In genomic region chr11:106742388-106742841, GRCm38 (mm10) we compare ENCODE assay signal across 12 mouse cellular contexts. TPM values are rescaled to one million over a fixed set of nuclear protein-coding genes. Genes with fewer than 3 reads are reported as not detected.
DNase-seq lines count a peak whose midpoint lies in the region; ATAC-seq lines count a peak whose summit lies in the region.
"Had no signal": no experiment of that assay in that cellular context is flagged by ENCODE, and none has a peak within 500 bp of the region (broad histone marks: within the 10 kb centered on the region; RNA-seq: fewer than 3 reads in every experiment).

No protein-coding gene starts in this region.

- no peak overlapping the region for H3K4me3 ChIP-seq in forebrain, embryonic 14.5 days (ENCODE audit: low read depth, low read length)
- H3K4me3 ChIP-seq in forebrain, embryonic 13.5 days = no peak overlapping the region
- no peak overlapping the region for H3K4me3 ChIP-seq in midbrain, embryonic 11.5 days (ENCODE audit: low read depth, low read length)
- no peak overlapping the region for H3K4me3 ChIP-seq in midbrain, embryonic 13.5 days (replicated peaks)
- H3K4me3 ChIP-seq: forebrain, embryonic 15.5 days had no signal

- 51% methylated on average over 6 of the region's 6 CpGs for WGBS in forebrain, embryonic 14.5 days
- 53% methylated on average over 6 of the region's 6 CpGs for WGBS in forebrain, embryonic 13.5 days
- WGBS in midbrain, embryonic 11.5 days = 48% methylated on average over 5 of the region's 6 CpGs
- 55% methylated on average over 6 of the region's 6 CpGs for WGBS in midbrain, embryonic 13.5 days

- no peak overlapping the region for H3K9ac ChIP-seq in forebrain, embryonic 14.5 days (ENCODE audit: low read length)
- H3K9ac ChIP-seq in forebrain, embryonic 13.5 days = no peak overlapping the region
- no peak overlapping the region for H3K9ac ChIP-seq in midbrain, embryonic 11.5 days (ENCODE audit: low read length)
- H3K9ac ChIP-seq in midbrain, embryonic 13.5 days (replicated peaks) = no peak overlapping the region
- H3K9ac ChIP-seq: forebrain, embryonic 15.5 days had no signal

- no peaks in the 10 kb centered on the region for H3K36me3 ChIP-seq in forebrain, embryonic 14.5 days (ENCODE audit: control insufficient read depth, insufficient read depth, low read length)
- H3K36me3 ChIP-seq in forebrain, embryonic 13.5 days (ENCODE audit: poor library complexity, severe bottlenecking) = no peaks in the 10 kb centered on the region
- no peaks in the 10 kb centered on the region for H3K36me3 ChIP-seq in midbrain, embryonic 11.5 days (ENCODE audit: control insufficient read depth, insufficient read depth, low read length)
- H3K36me3 ChIP-seq in midbrain, embryonic 13.5 days = no peaks in the 10 kb centered on the region
- H3K36me3 ChIP-seq: forebrain, embryonic 15.5 days; G1E had no signal

- no peaks in the 10 kb centered on the region for H3K27me3 ChIP-seq in forebrain, embryonic 14.5 days (replicated peaks; ENCODE audit: control insufficient read depth, insufficient read depth, low read length)
- no peaks in the 10 kb centered on the region for H3K27me3 ChIP-seq in forebrain, embryonic 13.5 days
- H3K27me3 ChIP-seq in midbrain, embryonic 11.5 days (ENCODE audit: control insufficient read depth, insufficient read depth, low read length) = no peaks in the 10 kb centered on the region
- H3K27me3 ChIP-seq in midbrain, embryonic 13.5 days = no peaks in the 10 kb centered on the region
- H3K27me3 ChIP-seq: forebrain, embryonic 15.5 days had no signal

- H3K4me1 ChIP-seq in forebrain, embryonic 14.5 days (ENCODE audit: control insufficient read depth, insufficient read depth, low read length) = peaks cover 4% of the 10 kb centered on the region
- peaks cover 9% of the 10 kb centered on the region for H3K4me1 ChIP-seq in forebrain, embryonic 13.5 days
- peaks cover 4% of the 10 kb centered on the region; the same call in 1 of the 2 replicates for H3K4me1 ChIP-seq in midbrain, embryonic 11.5 days (ENCODE audit: control insufficient read depth, insufficient read depth, low read length)
- H3K4me1 ChIP-seq in midbrain, embryonic 13.5 days (replicated peaks) = peaks cover 8% of the 10 kb centered on the region

- H3K4me2 ChIP-seq in forebrain, embryonic 14.5 days (ENCODE audit: low read length) = no peak overlapping the region
- H3K4me2 ChIP-seq in forebrain, embryonic 13.5 days = no peak overlapping the region
- H3K4me2 ChIP-seq in midbrain, embryonic 11.5 days = no peak overlapping the region
- no peak overlapping the region for H3K4me2 ChIP-seq in midbrain, embryonic 13.5 days (replicated peaks)
- H3K4me2 ChIP-seq: forebrain, embryonic 15.5 days had no signal

- intact Hi-C loops in left cerebral cortex, postnatal 36 days (cut with DNase I) = loop anchor here (1.0 to 10.0 kb wide), 2 partner anchors 94 to 328 kb away; no protein-coding TSS in a partner anchor

- peak; percentile 73 for DNase-seq in forebrain, embryonic 14.5 days (ENCODE audit: low spot score)
- peak; percentile 91 for DNase-seq in midbrain, embryonic 11.5 days (ENCODE audit: low spot score, missing footprints)
- peak; percentile 30 for DNase-seq in brain, embryonic 18.5 days (ENCODE audit: low read depth, low spot score)
- DNase-seq in retina, postnatal 7 days (ENCODE audit: low read depth, low spot score) = peak; percentile 30
- DNase-seq in left cerebral cortex, postnatal 36 days (ENCODE audit: low spot score in 2 of 2) = no peak
- DNase-seq in testis, postnatal 14 days (ENCODE audit: low spot score) = no peak
- DNase-seq: cerebellum, adult 11 months; lung, postnatal 4 days had no signal

- no peak for ATAC-seq in forebrain, embryonic 14.5 days
- no peak for ATAC-seq in forebrain, embryonic 13.5 days
- no peak for ATAC-seq in midbrain, embryonic 11.5 days (ENCODE audit: low FRiP score)
- ATAC-seq in midbrain, embryonic 13.5 days = no peak
- ATAC-seq: forebrain, embryonic 15.5 days had no signal

- no peak overlapping the region for H3K27ac ChIP-seq in forebrain, embryonic 14.5 days (ENCODE audit: low read depth, low read length)
- no peak overlapping the region for H3K27ac ChIP-seq in forebrain, embryonic 13.5 days
- H3K27ac ChIP-seq in midbrain, embryonic 11.5 days (ENCODE audit: low read depth, low read length) = no peak overlapping the region
- no peak overlapping the region for H3K27ac ChIP-seq in midbrain, embryonic 13.5 days
- H3K27ac ChIP-seq: forebrain, embryonic 15.5 days had no signal

- H3K9me3 ChIP-seq in forebrain, embryonic 14.5 days (replicated peaks; ENCODE audit: control insufficient read depth, low read length) = no peaks in the 10 kb centered on the region
- H3K9me3 ChIP-seq in forebrain, embryonic 13.5 days (replicated peaks) = no peaks in the 10 kb centered on the region
- H3K9me3 ChIP-seq in midbrain, embryonic 11.5 days (ENCODE audit: control insufficient read depth, low read length) = no peaks in the 10 kb centered on the region
- H3K9me3 ChIP-seq in midbrain, embryonic 13.5 days = no peaks in the 10 kb centered on the region
- H3K9me3 ChIP-seq: forebrain, embryonic 15.5 days; G1E had no signal

RNA-seq across cellular contexts. Expression of gene Pecam1, which starts 8.0 kb away (rescaled TPM):
- polyA plus RNA-seq in forebrain, embryonic 14.5 days (2014; fragmentation: Nextera tagmentation; extraction: Ambion mirVana) = 15.0 and 16.8 TPM in 2 replicates
- 12.4 and 13.7 TPM in 2 replicates for polyA plus RNA-seq in forebrain, embryonic 13.5 days (2015; fragmentation: Nextera tagmentation; extraction: Ambion mirVana)
- polyA plus RNA-seq in midbrain, embryonic 11.5 days (2014; fragmentation: Nextera tagmentation; extraction: Ambion mirVana) = 19.8 and 21.5 TPM in 2 replicates
- 14.1 and 15.8 TPM in 2 replicates for polyA plus RNA-seq in midbrain, embryonic 13.5 days (2015; fragmentation: Nextera tagmentation; extraction: Ambion mirVana)
- 10 to 100 TPM; 16.9 to 18.8 TPM for total RNA-seq in left cerebral cortex, postnatal 36 days (2021)
- polyA plus RNA-seq: G1E had no signal

RNA-seq across cellular contexts. Expression of gene Milr1, which starts 8.6 kb away (rescaled TPM):
- polyA plus RNA-seq in forebrain, embryonic 14.5 days (2014; fragmentation: Nextera tagmentation; extraction: Ambion mirVana) = 0.61 and 0.78 TPM in 2 replicates
- 0.54 and 1.0 TPM in 2 replicates for polyA plus RNA-seq in forebrain, embryonic 13.5 days (2015; fragmentation: Nextera tagmentation; extraction: Ambion mirVana)
- 0.68 and 1.0 TPM in 2 replicates for polyA plus RNA-seq in midbrain, embryonic 11.5 days (2014; fragmentation: Nextera tagmentation; extraction: Ambion mirVana)
- 0.97 and 1.2 TPM in 2 replicates for polyA plus RNA-seq in midbrain, embryonic 13.5 days (2015; fragmentation: Nextera tagmentation; extraction: Ambion mirVana)
- under 1 TPM in 1 of 2 experiments, not detected in 1; 0.25 TPM for total RNA-seq in left cerebral cortex, postnatal 36 days (2021)

RNA-seq across cellular contexts. Expression of gene Polg2, which starts 36.9 kb away (rescaled TPM):
- polyA plus RNA-seq in forebrain, embryonic 14.5 days (2014; fragmentation: Nextera tagmentation; extraction: Ambion mirVana) = 9.1 and 10.1 TPM in 2 replicates
- 9.6 and 10.0 TPM in 2 replicates for polyA plus RNA-seq in forebrain, embryonic 13.5 days (2015; fragmentation: Nextera tagmentation; extraction: Ambion mirVana)
- polyA plus RNA-seq in midbrain, embryonic 11.5 days (2014; fragmentation: Nextera tagmentation; extraction: Ambion mirVana) = 9.7 and 11.2 TPM in 2 replicates
- polyA plus RNA-seq in midbrain, embryonic 13.5 days (2015; fragmentation: Nextera tagmentation; extraction: Ambion mirVana) = 10.0 and 10.7 TPM in 2 replicates
- total RNA-seq in left cerebral cortex, postnatal 36 days (2021) = 1 to 10 TPM; 3.0 to 3.2 TPM

RNA-seq across cellular contexts. Expression of gene Ddx5, which starts 46.6 kb away (rescaled TPM):
- polyA plus RNA-seq in forebrain, embryonic 14.5 days (2014; fragmentation: Nextera tagmentation; extraction: Ambion mirVana) = 504 and 550 TPM in 2 replicates
- 503 and 514 TPM in 2 replicates for polyA plus RNA-seq in forebrain, embryonic 13.5 days (2015; fragmentation: Nextera tagmentation; extraction: Ambion mirVana)
- polyA plus RNA-seq in midbrain, embryonic 11.5 days (2014; fragmentation: Nextera tagmentation; extraction: Ambion mirVana) = 515 and 561 TPM in 2 replicates
- polyA plus RNA-seq in midbrain, embryonic 13.5 days (2015; fragmentation: Nextera tagmentation; extraction: Ambion mirVana) = 487 and 502 TPM in 2 replicates
- total RNA-seq in left cerebral cortex, postnatal 36 days (2021) = 100 to 1,000 TPM; 574 to 675 TPM

RNA-seq across cellular contexts. Expression of gene Cep95, which starts 46.6 kb away (rescaled TPM):
- polyA plus RNA-seq in forebrain, embryonic 14.5 days (2014; fragmentation: Nextera tagmentation; extraction: Ambion mirVana) = 12.2 and 14.2 TPM in 2 replicates
- 19.5 and 21.6 TPM in 2 replicates for polyA plus RNA-seq in forebrain, embryonic 13.5 days (2015; fragmentation: Nextera tagmentation; extraction: Ambion mirVana)
- 22.1 and 23.1 TPM in 2 replicates for polyA plus RNA-seq in midbrain, embryonic 11.5 days (2014; fragmentation: Nextera tagmentation; extraction: Ambion mirVana)
- polyA plus RNA-seq in midbrain, embryonic 13.5 days (2015; fragmentation: Nextera tagmentation; extraction: Ambion mirVana) = 20.2 and 20.4 TPM in 2 replicates
- 10 to 100 TPM in 1 of 2 experiments, 1 to 10 TPM in 1; 8.2 to 15.8 TPM for total RNA-seq in left cerebral cortex, postnatal 36 days (2021)

Comparison
In these comparisons a context has a peak if more than half of its experiments do, and no peak if none do; other contexts are left out.
1. DNase-seq: peak in forebrain, embryonic 14.5 days (single experiment), midbrain, embryonic 11.5 days (single experiment), brain, embryonic 18.5 days (single experiment) and retina, postnatal 7 days (single experiment); none in left cerebral cortex, postnatal 36 days (0 of 2) and testis, postnatal 14 days (single experiment).